Mouse (Mus musculus) gastrocnemius, postnatal 14 days (tissue): ENCODE data around the gene Akap12. TPM values are rescaled to one million over a fixed set of nuclear protein-coding genes. Genes with fewer than 3 reads are reported as not detected.

Experiments
- DNase-seq: peaks from one replicate; pipeline ENCODE4 v3.0.0; 2021; ENCODE audit warnings: mixed read lengths
- intact Hi-C: fragments of 180-260 bp; cut with DNase I; formaldehyde crosslinking; loops from one replicate; pipeline ENCODE4 v1.15.1; 2025; ENCODE audit warnings: low total_unique reads
- total RNA-seq, 2 experiments: library from RNA; stranded (reverse); gene quantifications; 2 replicates each; pipeline ENCODE4 v1.2.3; 2021

Gene Akap12
- total RNA-seq, 2 experiments from 2014 or later = 15.4 to 26.5 TPM

GRCm38 (mm10) chr10:4347136-4347492 is 80.9 kb downstream of the Akap12 start:
- intact Hi-C loops = loop anchor here (5.0 kb wide), 1 partner anchor 350 kb away; no protein-coding TSS in a partner anchor
- no peak for DNase-seq

- intact Hi-C loops = loop anchor here (5.0 kb wide), 1 partner anchor 350 kb away; no protein-coding TSS in a partner anchor
- DNase-seq = no peak
These were observed 81.4 kb downstream of the Akap12 start for GRCm38 (mm10) chr10:4347591-4347990.

- peak; percentile 34 for DNase-seq
- intact Hi-C loops = no loop called here
These were observed 88.4 kb downstream of the Akap12 start for GRCm38 (mm10) chr10:4354371-4355260.

GRCm38 (mm10) chr10:4355882-4356451 is 89.8 kb downstream of the Akap12 start:
- intact Hi-C loops = no loop called here

GRCm38 (mm10) chr10:4356640-4357039 is 90.5 kb downstream of the Akap12 start:
- intact Hi-C loops = no loop called here
- DNase-seq = no peak

More at GRCm38 (mm10) chr10:4355882-4356451, 89.8 kb downstream of the Akap12 start:
- DNase-seq = no peak

GRCm38 (mm10) chr10:4357435-4357834 is 91.3 kb downstream of the Akap12 start:
- no peak for DNase-seq
- intact Hi-C loops = no loop called here

- intact Hi-C loops = no loop called here
- no peak for DNase-seq
These were observed 98.4 kb downstream of the Akap12 start for GRCm38 (mm10) chr10:4364618-4365017.

GRCm38 (mm10) chr10:4370105-4370504 is 103.9 kb downstream of the Akap12 start:
- DNase-seq = no peak
- intact Hi-C loops = no loop called here

- DNase-seq = no peak
- intact Hi-C loops = no loop called here
These were observed 105.8 kb downstream of the Akap12 start for GRCm38 (mm10) chr10:4372011-4372410.

- no peak for DNase-seq
- intact Hi-C loops = no loop called here
These were observed 107.4 kb downstream of the Akap12 start for GRCm38 (mm10) chr10:4373558-4373957.

- no peak for DNase-seq
- intact Hi-C loops = no loop called here
These were observed 108.1 kb downstream of the Akap12 start for GRCm38 (mm10) chr10:4374239-4374638.

- intact Hi-C loops = no loop called here
- DNase-seq = no peak
These were observed 108.6 kb downstream of the Akap12 start for GRCm38 (mm10) chr10:4374734-4375133.

GRCm38 (mm10) chr10:4375267-4375666 is 109.1 kb downstream of the Akap12 start:
- no peak for DNase-seq
- intact Hi-C loops = no loop called here

GRCm38 (mm10) chr10:4376461-4376860 is 110.3 kb downstream of the Akap12 start:
- DNase-seq = no peak
- intact Hi-C loops = no loop called here

- DNase-seq = no peak
- intact Hi-C loops = no loop called here
These were observed 110.8 kb downstream of the Akap12 start for GRCm38 (mm10) chr10:4376931-4377330.

GRCm38 (mm10) chr10:4380748-4381147 is 114.6 kb downstream of the Akap12 start:
- intact Hi-C loops = no loop called here
- no peak for DNase-seq

GRCm38 (mm10) chr10:4384244-4384643 is 118.1 kb downstream of the Akap12 start:
- DNase-seq = no peak
- intact Hi-C loops = no loop called here

- peak; percentile 97 for DNase-seq
- intact Hi-C loops = no loop called here
These were observed 120.7 kb downstream of the Akap12 start for GRCm38 (mm10) chr10:4386609-4387591.

GRCm38 (mm10) chr10:4387701-4388383 is 121.7 kb downstream of the Akap12 start, which contains the start of gene Zbtb2:
Gene Zbtb2 (minus strand): TSS chr10:4388108.
- intact Hi-C loops = no loop called here
- DNase-seq = peak; percentile 76
